Mouse (Mus musculus): ENCODE data around the gene Scgb1b24.

The Scgb1b24 gene

DNA sequence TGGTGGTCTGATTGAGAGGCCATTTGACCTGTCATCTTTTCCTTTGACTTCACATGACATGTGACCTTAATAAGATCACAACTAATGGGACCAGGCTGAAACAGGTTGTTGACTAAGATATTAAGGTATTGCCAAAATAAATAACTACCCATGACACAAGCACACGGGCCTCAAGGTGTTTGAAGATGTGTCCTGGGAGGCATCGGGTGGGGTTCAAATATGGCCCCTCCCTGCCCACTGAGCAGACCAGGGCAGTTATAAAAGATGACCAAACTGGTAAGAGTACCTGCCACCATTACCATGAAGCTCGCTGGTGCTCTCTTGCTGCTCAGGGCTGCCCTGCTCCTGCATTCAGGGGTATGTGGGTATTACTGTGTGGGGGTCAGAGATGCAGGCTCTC is at the start of gene Scgb1b24:
Gene Scgb1b24 (plus strand): TSS at position 301 of the 400 bp plus-strand sequence.
- DNase-seq: no peak

DNA sequence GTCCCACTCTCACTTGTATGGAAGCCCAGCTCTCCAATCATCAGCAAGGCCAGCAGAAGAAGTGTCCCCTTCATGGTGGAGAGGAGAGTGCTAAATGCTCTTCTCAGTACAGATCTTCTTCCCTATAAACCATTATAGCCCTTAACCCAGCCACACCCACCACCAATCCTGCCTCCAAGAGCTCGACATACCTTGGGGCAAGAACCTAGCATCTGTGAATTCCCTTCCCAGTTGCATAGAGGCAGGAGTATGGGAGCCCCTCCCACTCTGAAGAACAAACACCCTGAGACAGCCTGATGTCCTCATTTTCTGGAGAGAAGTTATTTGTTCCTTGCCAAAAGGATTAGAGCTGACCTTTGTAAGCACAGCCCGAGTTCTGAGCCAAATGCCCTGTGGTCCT is 4.4 kb upstream of the Scgb1b24 start, which contains the start of gene Scgb2b24:
Gene Scgb2b24 (minus strand): TSS at position 101 of the 400 bp plus-strand sequence.
- DNase-seq: peak; percentile 4
